Mouse (Mus musculus) embryonic facial prominence, embryonic 12.5 days (tissue): ENCODE results near the gene Ccdc107. TPM values are rescaled to one million over a fixed set of nuclear protein-coding genes. Genes with fewer than 3 reads are reported as not detected.
A peak's percentile ranks its signal among the peaks of the same experiment; 100 is the strongest.

Source experiments
- ATAC-seq: fragments of 200-750 bp; cut with Nextera tagmentation; 2 replicates; pipeline ENCODE4 v1.8.0; 2017; ENCODE audit not compliant: insufficient number of reproducible peaks, insufficient read depth, low FRiP score, low TSS enrichment
- H3K27ac ChIP-seq: fragments of 300-500 bp; sonication (generic); 2 replicates; pipeline ENCODE4 v1.5.1; 2016; ENCODE audit warnings: mild to moderate bottlenecking
- H3K27me3 ChIP-seq: fragments of 300-500 bp; sonication (generic); 2 replicates; pipeline ENCODE4 v1.6.1; 2016; ENCODE audit warnings: mild to moderate bottlenecking, moderate library complexity
- H3K36me3 ChIP-seq: fragments of 300-500 bp; sonication (generic); 2 replicates; pipeline ENCODE4 v1.6.1; 2016; ENCODE audit warnings: mild to moderate bottlenecking
- H3K4me1 ChIP-seq: fragments of 300-500 bp; sonication (generic); 2 replicates; pipeline ENCODE4 v1.6.1; 2016
- H3K4me2 ChIP-seq: fragments of 300-500 bp; sonication (generic); replicated peaks from 2 replicates; pipeline ENCODE4 v1.6.1; 2016; ENCODE audit warnings: mild to moderate bottlenecking, moderate library complexity
- H3K4me3 ChIP-seq: fragments of 300-500 bp; sonication (generic); 2 replicates; pipeline ENCODE4 v1.5.1; 2016; ENCODE audit warnings: mild to moderate bottlenecking
- H3K9ac ChIP-seq: fragments of 300-500 bp; sonication (generic); 2 replicates; pipeline ENCODE4 v1.6.1; 2016; ENCODE audit warnings: mild to moderate bottlenecking, moderate library complexity
- H3K9me3 ChIP-seq: fragments of 300-500 bp; sonication (generic); 2 replicates; pipeline ENCODE4 v1.6.1; 2016; ENCODE audit warnings: mild to moderate bottlenecking, moderate library complexity
- WGBS: fragments of 180-500 bp; shearing (Covaris S2); methylation state at CpG from one replicate; pipeline ENCODE4 v1.1.7; 2016; 5-methylcytosine and 5-hydroxymethylcytosine counted together
- polyA plus RNA-seq: library from polyadenylated mRNA; unstranded; fragments of >200 nt; fragmentation: Nextera tagmentation; extraction: Ambion mirVana; gene quantifications from 2 replicates; pipeline ENCODE4 v1.2.1, GENCODE M21; 2016

The Ccdc107 gene
- polyA plus RNA-seq, 1 experiment from 2014 or later, result 62.3 TPM

DNA sequence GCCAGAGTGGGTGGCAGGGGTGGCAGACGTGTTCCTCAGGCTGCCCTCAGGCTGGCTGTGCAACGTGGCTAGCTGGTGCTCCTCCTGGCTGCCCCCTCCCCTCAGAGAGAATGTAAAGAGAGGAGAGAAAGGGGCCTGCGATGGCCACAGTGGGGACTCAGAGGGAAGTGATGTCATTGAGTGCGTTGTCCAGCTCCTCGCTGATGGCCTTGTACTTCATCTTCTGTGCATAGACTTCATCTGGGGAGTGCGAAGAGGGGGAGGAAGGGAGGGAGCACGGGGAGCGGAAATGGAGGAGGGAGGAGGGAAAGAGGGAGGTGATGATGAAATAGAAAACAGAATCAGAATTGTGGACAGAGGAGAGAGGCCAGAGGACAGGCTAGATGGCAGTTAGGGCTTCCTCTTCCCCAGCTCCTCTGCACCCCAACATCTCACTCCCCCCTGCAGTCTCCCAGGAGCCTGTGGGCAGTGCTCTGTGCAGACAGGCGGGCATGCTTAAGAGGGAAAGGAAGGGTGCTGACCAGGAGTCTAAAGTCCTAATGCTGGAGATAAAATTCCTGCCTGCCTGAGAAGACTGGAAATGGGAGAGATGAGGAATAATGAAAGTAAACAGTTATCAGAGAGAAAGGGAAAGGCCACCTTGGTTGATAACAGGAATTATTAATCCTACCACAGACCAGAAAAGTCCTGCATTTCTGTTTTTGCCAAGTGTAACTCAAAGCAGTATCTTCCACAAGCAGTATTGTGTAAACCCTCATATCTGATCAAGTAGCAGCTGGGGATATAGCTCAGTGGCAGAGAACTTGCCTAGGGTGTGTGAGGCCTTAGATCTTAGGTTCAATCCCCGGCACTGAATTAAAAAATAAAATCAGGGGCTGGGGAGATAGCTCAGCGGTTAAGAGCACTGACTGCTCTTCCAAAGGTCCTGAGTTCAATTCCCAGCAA lies 23.3 kb downstream of the Ccdc107 start:
- Histone ChIP-seq H3K9me3 (no peaks in the 10 kb centered on the region), H3K27me3 (peaks cover 3% of the 10 kb centered on the region; the same call in 1 of the 2 replicates), H3K4me2 (no peak overlapping the region), H3K4me3 (no peak overlapping the region), H3K4me1 (peaks cover 13% of the 10 kb centered on the region; the same call in 1 of the 2 replicates), H3K27ac (no peak overlapping the region), H3K9ac (no peak overlapping the region), H3K36me3 (peaks cover 12% of the 10 kb centered on the region; the same call in 1 of the 2 replicates)
- WGBS, result 74% methylated on average over 11 of the region's 11 CpGs
- ATAC-seq, result no peak

GRCm38 (mm10) chr4:43519551-43519950 lies 26.9 kb downstream of the Ccdc107 start:
- Histone ChIP-seq H3K4me1 (peaks cover 41% of the 10 kb centered on the region), H3K4me3 (peak overlapping the region; percentile 2; the same call in 1 of the 2 replicates), H3K27me3 (peaks cover 22% of the 10 kb centered on the region), H3K4me2 (peak overlapping the region; percentile 37), H3K9ac (no peak overlapping the region), H3K36me3 (peaks cover 12% of the 10 kb centered on the region; the same call in 1 of the 2 replicates), H3K9me3 (no peaks in the 10 kb centered on the region), H3K27ac (no peak overlapping the region)
- WGBS, result 18% methylated on average over 10 of the region's 10 CpGs
- no peak for ATAC-seq

DNA sequence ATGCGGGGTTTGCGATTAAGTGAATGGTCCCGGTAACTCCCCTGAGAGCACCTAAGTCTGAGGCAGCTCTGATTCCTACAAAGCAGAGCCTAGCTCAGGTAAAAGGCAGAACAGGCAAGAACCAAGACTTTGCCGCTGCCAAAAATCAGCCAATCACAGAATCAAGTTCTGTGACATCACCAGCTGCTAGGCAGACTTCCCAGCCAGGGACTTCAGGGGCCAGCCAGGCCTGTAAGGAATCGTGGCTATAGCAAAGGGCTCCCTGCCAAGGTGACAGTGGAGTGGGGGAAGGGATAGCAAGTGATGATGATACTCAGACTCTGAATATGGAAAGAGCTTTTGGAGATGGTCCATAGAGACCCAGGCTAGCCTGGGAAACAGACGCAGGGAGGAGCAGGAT lies 27.3 kb downstream of the Ccdc107 start:
- no peak overlapping the region for H3K27ac ChIP-seq
- H3K9ac ChIP-seq, result no peak overlapping the region
- H3K9me3 ChIP-seq, result no peaks in the 10 kb centered on the region
- H3K4me1 ChIP-seq, result peaks cover 41% of the 10 kb centered on the region
- H3K27me3 ChIP-seq, result peaks cover 26% of the 10 kb centered on the region
- WGBS, result 12% methylated on average over 6 of the region's 6 CpGs
- peak overlapping the region; percentile 2; the same call in 1 of the 2 replicates for H3K4me3 ChIP-seq
- peak overlapping the region; percentile 37 for H3K4me2 ChIP-seq
- H3K36me3 ChIP-seq, result peaks cover 12% of the 10 kb centered on the region; the same call in 1 of the 2 replicates
- no peak for ATAC-seq

- WGBS, result 66% methylated on average over 5 of the region's 5 CpGs
- Histone ChIP-seq H3K4me1 (peaks cover 16% of the 10 kb centered on the region), H3K36me3 (peaks cover 19% of the 10 kb centered on the region), H3K4me3 (no peak overlapping the region), H3K27me3 (peaks cover 23% of the 10 kb centered on the region), H3K27ac (no peak overlapping the region), H3K9ac (no peak overlapping the region), H3K9me3 (no peaks in the 10 kb centered on the region), H3K4me2 (no peak overlapping the region)
- ATAC-seq, result no peak
Observed at GRCm38 (mm10) chr4:43527880-43528279, 35.2 kb downstream of the Ccdc107 start.

DNA sequence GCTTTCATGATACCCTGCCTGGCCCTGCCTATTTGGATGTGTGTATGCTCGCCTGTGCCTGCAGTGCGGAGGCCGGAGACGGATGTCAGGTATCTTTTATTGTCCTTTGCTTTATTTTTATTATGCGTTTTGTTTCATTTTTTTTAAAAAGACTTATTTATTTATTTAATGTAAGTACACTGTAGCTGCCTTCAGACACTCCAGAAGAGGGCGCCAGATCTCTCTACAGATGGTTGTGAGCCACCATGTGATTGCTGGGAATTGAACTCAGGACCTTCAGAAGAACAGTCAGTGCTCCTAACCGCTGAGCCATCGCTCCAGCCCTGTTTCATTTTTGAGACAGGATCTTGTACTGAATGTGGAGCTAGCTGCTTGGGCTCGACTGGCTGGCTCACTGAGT lies 35.8 kb downstream of the Ccdc107 start:
- H3K9ac ChIP-seq, result no peak overlapping the region
- H3K36me3 ChIP-seq, result peaks cover 25% of the 10 kb centered on the region
- H3K4me3 ChIP-seq, result no peak overlapping the region
- H3K9me3 ChIP-seq, result no peaks in the 10 kb centered on the region
- H3K4me2 ChIP-seq, result no peak overlapping the region
- peaks cover 11% of the 10 kb centered on the region for H3K4me1 ChIP-seq
- H3K27me3 ChIP-seq, result peaks cover 18% of the 10 kb centered on the region
- 80% methylated on average over 9 of the region's 9 CpGs for WGBS
- no peak for ATAC-seq
- no peak overlapping the region for H3K27ac ChIP-seq

DNA sequence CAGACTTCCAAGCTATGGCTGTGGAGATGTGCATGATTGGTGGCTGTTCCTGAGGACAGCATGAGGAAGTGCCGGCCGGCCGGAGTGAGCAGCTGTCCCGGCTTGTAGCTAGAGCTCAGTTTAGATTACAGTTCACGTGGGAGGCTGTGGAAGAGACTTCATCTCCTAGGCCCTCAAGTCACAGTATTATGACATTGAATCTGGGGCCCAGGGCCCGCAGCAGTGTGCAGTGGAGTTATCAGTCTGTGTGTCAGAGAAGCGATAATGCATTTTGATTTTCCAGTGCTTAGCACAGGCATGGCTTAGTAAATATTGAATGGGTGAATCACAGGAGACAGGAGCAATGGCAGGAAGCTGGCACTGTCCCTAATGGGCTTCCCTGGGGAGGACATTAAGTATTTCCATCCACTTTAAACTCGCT lies 37.4 kb downstream of the Ccdc107 start:
- ATAC-seq, result no peak
- Histone ChIP-seq H3K4me2 (no peak overlapping the region), H3K9ac (no peak overlapping the region), H3K9me3 (no peaks in the 10 kb centered on the region), H3K27me3 (peaks cover 4% of the 10 kb centered on the region), H3K4me1 (no peaks in the 10 kb centered on the region), H3K4me3 (no peak overlapping the region), H3K27ac (0 out of 2 replicates have a peak overlapping the region, but pooled peaks have one; percentile 41), H3K36me3 (peaks cover 41% of the 10 kb centered on the region)
- 73% methylated on average over 8 of the region's 8 CpGs for WGBS

DNA sequence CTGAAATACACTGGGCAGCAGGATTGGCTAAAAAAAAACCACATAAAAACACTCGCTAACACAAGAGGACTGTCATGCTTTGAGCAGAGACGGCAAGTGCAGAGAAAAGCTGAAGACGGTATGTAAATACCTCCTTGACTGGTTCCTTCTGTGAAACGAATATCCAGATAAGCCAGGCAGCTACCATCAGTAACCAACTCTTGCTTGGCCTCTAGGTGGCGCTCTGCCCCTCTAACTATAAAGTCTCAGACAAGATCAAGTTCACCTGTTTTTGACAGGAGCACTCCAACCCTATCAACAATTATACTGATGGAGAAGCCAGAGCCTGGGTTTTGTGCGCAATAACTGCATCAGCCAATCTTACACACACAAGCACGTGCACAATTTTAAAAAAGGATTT lies 37.9 kb downstream of the Ccdc107 start:
- Histone ChIP-seq H3K36me3 (peaks cover 46% of the 10 kb centered on the region), H3K4me2 (no peak overlapping the region), H3K9ac (no peak overlapping the region), H3K4me3 (no peak overlapping the region), H3K27ac (no peak overlapping the region), H3K9me3 (no peaks in the 10 kb centered on the region), H3K4me1 (no peaks in the 10 kb centered on the region), H3K27me3 (peaks cover under 1% of the 10 kb centered on the region)
- 26% methylated on average over 7 of the region's 7 CpGs for WGBS
- ATAC-seq, result no peak

- H3K9me3 ChIP-seq, result no peaks in the 10 kb centered on the region
- H3K36me3 ChIP-seq, result peaks cover 71% of the 10 kb centered on the region
- H3K9ac ChIP-seq, result no peak overlapping the region
- H3K4me1 ChIP-seq, result no peaks in the 10 kb centered on the region
- H3K4me3 ChIP-seq, result no peak overlapping the region
- no peak overlapping the region for H3K4me2 ChIP-seq
- no peak overlapping the region for H3K27ac ChIP-seq
- no peak for ATAC-seq
- WGBS, result 82% methylated on average over 9 of the region's 9 CpGs
- H3K27me3 ChIP-seq, result no peaks in the 10 kb centered on the region
Observed at GRCm38 (mm10) chr4:43533270-43533669, 40.6 kb downstream of the Ccdc107 start.

GRCm38 (mm10) chr4:43535628-43536027 lies 42.9 kb downstream of the Ccdc107 start:
- no peak for ATAC-seq
- WGBS, result 87% methylated on average over 8 of the region's 8 CpGs
- peaks cover 95% of the 10 kb centered on the region for H3K36me3 ChIP-seq
- no peaks in the 10 kb centered on the region for H3K27me3 ChIP-seq
- H3K4me3 ChIP-seq, result no peak overlapping the region
- H3K4me2 ChIP-seq, result no peak overlapping the region
- H3K9me3 ChIP-seq, result no peaks in the 10 kb centered on the region
- no peak overlapping the region for H3K27ac ChIP-seq
- H3K4me1 ChIP-seq, result no peaks in the 10 kb centered on the region
- H3K9ac ChIP-seq, result no peak overlapping the region

GRCm38 (mm10) chr4:43536031-43536430 lies 43.3 kb downstream of the Ccdc107 start:
- Histone ChIP-seq H3K4me1 (no peaks in the 10 kb centered on the region), H3K4me2 (no peak overlapping the region), H3K9ac (no peak overlapping the region), H3K4me3 (no peak overlapping the region), H3K27ac (no peak overlapping the region), H3K36me3 (peaks cover 94% of the 10 kb centered on the region), H3K9me3 (no peaks in the 10 kb centered on the region), H3K27me3 (no peaks in the 10 kb centered on the region)
- 93% methylated on average over 9 of the region's 9 CpGs for WGBS
- no peak for ATAC-seq

- Histone ChIP-seq H3K27ac (0 out of 2 replicates have a peak overlapping the region, but pooled peaks have one; percentile 30), H3K9me3 (no peaks in the 10 kb centered on the region), H3K27me3 (no peaks in the 10 kb centered on the region), H3K36me3 (peaks cover 94% of the 10 kb centered on the region), H3K4me3 (no peak overlapping the region), H3K4me2 (no peak overlapping the region), H3K4me1 (0 out of 2 replicates have a peak, but pooled peaks cover 3% of the 10 kb centered on the region), H3K9ac (no peak overlapping the region)
- no peak for ATAC-seq
- WGBS, result 53% methylated on average over 3 of the region's 3 CpGs
Observed at GRCm38 (mm10) chr4:43542044-43542443, 49.3 kb downstream of the Ccdc107 start.
